Mouse (Mus musculus) induced T-regulatory cell, adult 2 months (primary cell): ENCODE results near the gene Erich4.

Experiments
- DNase-seq: peaks from one replicate; pipeline ENCODE4 v3.0.0-alpha.2; 2012; ENCODE audit warnings: low read depth

Erich4 gene

DNA sequence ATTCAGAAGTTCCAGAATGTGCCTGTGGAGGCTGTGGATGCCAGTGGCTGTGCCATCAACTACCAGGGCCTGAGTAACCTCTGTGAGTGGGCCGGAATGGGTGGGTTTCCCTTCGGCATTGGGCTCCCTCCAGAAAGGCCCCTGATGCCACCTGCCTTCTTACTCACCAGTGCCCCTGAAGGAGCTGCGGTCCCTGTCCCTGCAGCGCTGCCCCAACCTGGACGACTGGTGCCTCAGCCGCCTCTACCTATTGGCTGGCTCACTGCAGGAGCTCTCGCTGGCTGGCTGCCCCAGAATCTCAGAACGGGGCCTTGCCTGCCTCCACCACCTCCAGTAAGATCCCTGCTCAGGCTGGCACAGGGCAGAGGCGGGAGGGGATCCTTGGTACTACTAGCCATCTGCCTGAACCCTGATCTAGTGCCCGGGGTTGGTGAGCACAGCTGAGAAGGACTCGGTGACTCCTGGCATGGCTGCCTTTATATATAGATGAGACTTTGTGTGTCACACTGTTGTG is 8.2 kb upstream of the Erich4 start:
- DNase-seq = no peak

DNA sequence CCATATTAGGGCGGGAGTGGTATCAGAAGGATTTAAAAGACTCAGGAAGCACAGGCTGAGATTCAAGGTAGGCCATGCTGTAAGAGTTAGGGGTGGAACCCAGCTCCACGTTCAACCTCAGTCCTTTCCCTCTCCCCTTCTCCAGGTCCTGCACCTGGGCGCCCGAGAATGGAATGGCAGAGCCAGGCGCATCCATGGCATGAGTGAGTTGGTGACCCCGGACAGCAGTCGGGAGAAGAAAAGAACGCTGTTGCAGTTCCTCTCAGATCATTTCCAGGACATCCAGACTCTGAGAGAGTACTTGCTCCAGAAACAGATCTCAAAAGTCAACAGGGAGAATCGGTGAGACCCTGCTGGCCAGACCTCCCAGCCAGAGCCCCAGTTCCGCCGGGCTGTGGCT is 5.1 kb upstream of the Erich4 start:
- no peak for DNase-seq

DNA sequence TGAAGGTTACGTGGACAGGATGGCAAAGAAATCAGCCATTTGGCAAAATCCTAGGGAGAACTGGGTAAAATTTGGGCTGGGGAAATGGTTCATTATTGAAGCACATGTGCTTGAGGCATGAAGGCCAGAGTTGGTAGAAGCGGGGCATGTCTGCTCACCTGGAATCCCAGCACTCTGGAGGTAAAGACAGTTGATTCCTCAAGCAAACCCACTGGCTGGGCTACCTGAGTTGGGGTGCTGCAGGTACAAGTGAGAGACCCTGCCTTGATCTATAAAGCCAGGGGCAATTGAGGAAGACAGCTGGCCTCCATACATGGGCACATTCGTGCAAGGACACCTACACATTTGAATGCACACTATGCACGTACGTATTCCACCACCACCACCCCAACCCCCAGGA is 4.4 kb upstream of the Erich4 start:
- no peak for DNase-seq

DNA sequence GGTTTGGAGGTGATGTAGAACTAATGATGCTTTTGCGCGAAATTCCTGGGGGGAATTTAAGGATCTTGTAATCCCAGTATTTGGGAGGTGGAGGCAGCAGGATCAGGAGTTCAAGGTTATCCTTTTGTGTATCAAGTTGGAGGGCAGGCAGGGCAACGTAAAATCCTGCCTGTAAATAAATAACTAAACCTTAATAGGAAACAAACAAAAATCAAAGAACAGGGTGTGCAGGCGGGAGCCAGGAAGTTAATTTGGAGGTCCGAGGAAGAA is 4.0 kb upstream of the Erich4 start:
- no peak for DNase-seq

DNA sequence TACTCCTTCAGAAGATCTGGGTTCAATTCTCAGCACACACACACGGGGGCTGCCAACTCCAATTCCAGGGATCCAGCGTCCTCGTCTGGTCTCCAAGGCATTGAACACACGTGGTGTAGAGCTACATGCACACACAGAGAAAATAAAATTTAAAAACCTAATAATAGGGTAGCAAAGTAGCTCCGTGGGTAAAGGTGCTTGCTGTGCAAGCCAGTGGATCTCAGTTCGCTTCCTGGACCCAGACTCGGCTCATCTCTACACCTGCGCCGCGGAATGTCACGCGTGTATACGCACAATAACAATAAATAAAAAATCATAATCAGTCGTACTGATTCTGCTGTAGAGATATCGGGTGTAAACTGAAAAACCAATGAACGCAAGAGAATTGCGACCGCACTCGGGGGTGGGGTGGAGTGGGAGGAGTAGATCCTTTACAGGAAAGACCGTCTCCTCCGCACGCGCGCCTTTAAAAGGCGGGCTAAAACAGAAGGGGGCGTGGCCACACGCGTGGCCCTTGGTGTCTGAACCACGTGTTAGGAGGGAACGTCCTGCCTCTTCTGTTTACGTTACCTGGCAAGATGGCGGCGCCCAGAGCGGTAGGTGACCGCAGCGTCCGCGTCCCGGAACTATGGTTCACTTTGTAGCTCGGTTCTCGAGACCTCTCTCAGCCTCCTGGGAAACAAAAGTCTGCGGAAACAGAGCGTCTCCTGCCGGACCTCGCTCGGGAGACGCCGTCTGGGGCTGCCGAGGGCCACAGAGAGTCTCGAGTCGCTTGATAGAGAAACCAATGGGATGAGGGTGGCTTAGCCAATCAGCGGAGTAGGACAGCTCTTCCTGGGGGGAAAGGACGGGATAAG is 3.4 kb upstream of the Erich4 start, which contains the start of gene Dmac2:
TSS of gene Dmac2 (plus strand) at position 550 of the 857 bp plus-strand sequence.
- peak; percentile 99 for DNase-seq

DNA sequence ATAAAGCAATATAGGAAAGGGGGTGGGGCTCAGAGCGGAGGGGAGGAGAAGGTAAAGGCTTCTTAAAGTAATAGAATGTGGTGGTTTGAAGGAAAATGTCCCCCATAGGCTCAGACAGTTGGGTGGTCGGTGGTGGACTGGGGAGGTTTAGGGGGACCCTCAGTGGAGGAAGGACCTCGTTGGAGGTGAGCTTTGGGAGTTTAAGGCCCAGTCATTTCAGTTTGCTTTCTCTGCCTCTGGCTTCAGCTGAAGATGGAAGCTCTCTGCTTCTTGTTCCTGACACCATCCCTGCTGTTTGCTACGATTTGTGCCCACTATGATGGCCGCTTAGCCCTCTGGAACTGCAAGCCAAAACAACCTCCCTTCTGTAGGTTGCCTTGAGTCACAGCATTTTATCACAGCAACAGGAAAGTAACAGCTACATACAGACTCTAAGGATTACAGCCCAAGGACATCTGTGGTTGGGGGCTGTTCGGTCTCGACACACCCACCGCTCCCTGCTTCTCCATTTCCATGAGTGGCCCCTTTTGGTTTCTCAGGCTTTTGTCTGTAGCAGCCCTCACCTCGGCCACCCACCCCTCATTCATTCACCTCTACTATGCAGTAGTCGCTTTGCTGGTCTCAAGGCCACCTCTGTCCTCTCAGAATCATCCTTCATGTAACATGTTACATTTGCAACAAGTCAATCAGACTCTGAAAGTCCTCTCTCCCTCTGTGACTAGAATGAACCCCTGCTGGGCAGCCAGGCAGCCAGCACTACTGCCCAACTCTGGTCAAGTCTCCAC is 1.9 kb upstream of the Erich4 start:
- no peak for DNase-seq

DNA sequence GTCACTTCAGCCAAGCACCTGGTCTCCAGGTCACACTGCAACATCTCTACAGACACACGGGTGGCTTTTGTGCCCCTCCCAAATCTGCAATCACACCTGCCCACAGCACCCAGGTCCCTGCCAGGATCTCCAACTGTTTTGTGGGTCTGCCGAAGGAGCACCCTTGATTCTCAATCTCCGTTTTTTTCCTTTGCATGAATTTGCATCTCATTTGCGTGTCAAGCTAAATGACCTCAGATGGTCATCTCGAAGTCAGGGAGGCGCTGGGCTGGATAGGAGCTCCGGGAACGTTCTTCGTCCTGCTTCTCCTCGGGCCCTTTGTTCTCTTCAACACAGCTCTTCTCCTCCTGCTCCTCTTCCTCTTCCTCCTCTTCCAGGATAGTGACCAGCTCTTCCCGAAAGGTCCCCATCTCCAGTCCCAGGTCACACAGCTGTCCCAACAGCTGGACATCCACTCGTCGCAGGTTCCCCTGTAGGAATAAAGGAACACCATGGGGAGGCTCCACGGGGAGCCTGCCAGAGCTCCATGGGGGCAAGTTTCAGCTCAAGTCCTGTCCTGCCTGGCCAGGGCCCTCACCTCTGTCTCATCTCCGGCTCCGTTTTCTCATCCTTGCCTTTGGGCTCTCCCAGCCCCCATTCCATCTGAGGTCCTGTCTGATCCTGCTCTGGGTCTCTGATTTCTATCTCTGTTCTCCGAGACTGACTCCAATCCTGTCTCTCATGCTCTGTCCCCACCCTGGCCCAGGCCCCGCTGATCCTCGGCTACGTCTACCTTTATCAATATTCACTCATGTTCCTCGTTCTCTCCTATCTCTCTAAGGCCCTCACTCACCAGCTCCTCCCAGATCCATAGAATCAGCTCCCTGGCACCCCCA is 624 bp downstream of the Erich4 start:
- no peak for DNase-seq

DNA sequence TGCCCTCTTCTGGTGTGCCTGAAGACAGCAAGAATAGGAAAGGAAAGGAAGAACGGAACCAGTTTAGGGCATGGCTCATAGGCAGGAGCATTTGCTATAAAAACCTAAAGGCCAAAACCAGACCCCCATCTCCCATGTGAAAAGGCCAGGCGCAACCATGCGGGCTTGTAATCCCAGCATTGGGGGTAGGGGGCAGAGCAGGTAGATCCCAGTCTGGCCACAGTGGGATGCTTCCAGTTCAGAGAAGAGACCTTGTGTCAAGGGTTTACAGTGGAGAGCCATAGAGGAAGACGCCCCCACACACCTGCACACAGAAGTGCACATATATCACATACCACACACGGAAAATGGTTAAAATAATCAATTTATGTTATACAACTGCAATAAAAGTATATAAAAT is 1.6 kb downstream of the Erich4 start:
- no peak for DNase-seq

DNA sequence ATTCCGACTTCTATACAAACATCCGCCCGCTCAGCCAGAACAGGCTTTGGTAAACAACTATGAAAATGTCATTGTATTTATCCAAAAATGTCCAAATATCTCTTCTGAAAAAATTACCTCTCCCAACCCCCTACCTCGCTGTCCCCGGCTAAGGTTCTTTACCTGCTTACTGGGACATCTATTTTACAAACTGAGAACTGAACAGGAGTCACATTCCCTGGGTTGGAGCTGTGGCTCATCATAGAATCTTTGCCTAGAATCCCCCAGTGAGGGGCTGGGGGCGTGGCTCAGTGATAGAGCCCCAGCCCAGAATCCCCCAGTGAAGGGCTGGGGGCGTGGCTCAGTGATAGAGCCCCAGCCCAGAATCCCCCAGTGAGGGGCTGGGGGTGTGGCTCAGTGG is 4.2 kb downstream of the Erich4 start:
- no peak for DNase-seq

DNA sequence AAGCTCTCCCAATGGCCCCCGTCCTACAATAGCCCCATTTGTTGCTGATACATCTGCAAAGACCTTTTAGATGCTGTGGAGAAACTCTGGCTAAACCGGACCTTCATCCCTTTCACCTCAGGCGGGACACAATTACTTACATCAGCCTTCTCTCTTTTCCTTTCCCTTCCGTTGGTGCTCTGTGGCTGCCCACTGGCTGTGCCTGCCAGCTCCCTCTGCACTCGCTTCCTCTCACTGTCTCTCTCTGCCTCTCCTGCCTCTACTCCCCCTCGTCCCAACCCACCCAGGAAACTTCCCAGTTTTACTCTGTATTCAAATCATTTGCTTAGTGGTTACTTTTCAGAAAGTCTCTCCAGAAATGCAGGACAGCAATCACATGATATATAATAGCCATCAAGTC is 5.6 kb downstream of the Erich4 start:
- no peak for DNase-seq

DNA sequence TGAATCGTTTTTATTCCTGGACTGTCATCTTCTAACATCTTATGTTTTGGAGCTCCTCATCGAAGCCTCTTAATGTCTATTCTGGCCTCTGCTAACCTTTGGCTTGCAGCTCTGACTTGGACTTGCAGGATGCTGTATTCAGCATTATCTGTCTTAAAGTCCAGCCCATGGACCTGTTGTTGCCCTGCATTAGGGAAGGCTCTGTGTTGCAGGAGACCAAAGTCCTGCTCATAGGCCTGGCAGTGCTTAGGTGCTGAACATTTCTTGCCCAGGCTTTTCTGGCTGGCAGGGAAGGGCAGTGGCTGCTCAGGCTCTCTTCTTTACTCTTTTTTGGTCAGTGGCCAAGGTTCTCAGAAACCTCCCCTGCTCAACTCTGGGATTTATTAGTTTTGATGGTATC is 8.5 kb downstream of the Erich4 start:
- no peak for DNase-seq

DNA sequence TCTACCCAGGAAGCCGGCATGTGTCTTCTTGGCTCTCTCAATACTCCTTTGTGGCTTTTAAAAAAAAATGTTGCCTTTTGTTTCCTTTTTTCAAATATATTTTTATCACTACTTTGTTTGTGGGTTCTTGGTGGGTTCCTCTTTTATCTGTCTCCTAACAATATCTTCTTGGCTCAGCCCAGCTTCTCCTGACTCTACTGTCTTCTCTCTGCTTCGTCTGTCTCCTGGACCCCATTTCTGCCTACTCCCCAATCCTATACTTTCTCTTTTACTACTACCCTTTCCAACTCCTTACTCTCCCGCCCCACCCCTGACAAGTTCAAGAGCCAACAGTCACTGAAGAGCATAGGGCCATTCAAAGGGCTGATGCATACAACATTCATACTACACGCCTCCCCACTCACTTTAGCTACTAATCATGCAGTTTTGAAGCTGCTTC is 9.0 kb downstream of the Erich4 start:
- DNase-seq = no peak

DNA sequence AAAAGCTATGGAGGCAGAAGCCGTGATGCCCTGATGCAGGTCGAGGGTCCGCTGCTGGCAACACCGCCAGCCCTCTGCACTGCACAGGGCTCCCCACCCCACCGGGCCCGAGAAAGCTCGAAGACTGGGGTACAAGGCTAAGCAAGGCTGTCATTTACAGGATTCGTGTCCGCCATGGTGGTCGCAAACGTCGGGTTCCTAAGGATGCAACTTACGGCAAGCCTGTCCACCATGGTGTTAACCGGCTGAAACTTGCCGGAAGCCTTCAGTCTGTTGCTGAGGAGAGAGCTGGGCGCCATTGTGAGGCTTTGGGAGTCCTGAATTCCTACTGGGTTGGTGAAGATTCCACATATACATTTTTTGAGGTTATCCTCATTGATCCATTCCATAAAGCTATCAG is 14.3 kb downstream of the Erich4 start:
- DNase-seq = no peak

DNA sequence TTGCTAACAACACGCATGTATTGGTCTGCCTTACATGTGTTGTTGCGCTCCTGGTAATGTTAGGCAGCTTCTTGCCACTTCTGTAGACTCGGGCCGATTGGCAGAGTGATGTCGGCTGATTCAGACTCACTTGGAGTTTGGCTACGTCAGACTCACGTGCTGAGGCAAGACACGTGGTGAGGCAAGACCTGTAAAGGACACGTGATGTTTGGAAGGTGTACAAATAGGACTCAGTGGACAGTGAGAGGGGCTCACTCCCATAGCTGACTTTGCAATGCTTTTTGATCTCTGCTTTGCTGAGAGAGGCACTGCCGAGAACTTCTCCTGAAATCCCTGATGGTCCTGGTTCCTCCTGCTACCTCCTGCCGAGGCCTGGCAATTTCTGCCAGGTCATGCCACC is 15.0 kb downstream of the Erich4 start:
- DNase-seq = no peak

DNA sequence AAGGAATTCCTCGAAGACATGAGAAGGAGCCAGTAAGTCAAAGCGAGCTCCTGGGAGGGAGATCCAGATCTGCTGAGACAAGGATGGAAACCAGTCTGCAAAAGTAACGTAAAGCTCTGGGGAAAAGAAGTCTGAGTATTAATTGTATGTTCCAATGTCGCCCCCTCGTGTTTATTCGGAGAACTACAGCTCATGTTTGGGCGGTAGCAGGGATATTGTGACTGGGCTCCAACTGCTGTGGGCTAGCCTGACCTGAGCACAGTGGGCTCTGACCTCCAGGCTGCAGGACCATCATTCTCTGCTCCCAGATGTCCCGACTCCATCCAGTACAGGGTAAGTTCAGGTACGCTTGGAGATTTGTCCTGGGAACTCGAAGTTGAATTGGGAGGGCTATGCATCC is 16.0 kb downstream of the Erich4 start:
- DNase-seq = peak; percentile 88

DNA sequence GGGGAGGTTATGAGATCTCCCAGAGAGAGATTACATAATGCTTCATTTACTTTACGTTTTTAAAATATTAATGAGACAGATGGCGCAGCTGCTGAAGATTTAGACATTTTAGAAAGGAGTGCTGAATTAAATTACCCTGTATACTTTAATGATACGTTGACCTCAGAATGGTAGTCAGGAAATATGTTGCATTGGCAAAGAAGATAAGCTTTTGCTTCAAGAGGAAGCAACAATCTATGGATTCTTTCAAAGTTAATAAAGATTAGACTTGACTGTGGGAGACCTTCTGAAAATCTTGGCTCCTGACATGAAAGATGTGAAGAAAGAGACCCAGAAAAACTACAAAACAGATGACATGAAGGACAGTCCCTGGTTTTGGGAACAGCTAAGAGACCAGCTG is 21.8 kb downstream of the Erich4 start:
- DNase-seq = no peak

DNA sequence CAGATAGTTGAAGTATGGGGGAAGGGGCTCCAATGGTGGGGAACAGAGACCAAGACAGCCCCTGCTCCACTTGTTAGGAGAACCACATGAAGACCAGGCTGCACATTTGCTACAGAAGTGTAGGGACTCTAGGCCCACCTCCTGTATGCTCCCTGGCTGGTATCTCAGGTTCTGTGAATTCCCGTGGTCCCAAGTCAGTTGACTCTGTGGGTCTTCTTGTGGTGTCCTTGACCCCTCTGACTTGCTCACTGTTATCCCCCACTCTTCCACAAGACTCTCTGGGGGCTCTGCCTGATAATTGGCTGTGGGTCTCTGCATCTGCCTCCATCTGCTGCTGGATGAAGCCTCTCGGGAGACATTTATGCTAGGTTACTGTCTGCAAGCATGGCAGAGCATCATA is 24.5 kb downstream of the Erich4 start:
- no peak for DNase-seq

DNA sequence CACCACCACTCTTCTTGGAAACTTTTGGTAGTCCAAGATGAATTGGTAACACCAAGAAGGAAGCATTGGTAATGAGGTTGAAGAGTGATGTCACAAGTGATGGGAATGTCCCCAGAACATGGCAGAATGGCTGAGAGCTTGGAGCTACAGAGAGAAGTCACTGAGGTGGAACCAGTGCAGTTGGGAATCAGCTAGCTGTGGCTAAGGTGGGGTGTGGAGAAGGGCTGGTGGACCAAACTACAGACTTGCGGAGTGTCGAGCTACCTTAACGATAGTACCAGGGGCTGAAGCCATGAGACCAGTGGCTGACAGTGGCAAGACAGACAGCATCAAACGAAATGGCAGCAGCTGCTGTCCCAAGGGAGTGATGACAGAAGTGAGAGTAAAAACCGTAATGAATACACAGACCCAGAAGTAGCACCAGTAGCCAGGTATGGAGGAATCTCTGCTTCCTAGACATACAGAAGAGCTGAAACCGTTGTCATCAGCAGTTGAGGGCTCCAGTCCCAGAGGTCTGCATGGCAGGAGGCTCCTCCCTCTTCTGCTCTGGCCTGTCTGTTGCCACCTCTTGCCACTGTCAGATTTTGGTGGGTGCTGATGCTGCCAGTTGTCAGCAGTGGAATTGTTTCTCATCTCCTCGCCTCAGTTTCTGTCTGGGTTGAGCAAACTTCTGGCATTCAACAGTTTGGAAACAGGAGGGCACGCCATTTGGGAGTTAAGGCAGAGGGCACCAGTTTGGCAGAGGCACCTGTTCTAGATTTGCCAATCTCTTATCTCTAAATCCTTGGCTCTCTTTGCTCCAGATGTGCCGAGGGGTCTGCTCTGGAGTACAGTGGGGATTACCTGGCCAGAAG is 30.1 kb downstream of the Erich4 start:
- no peak for DNase-seq

DNA sequence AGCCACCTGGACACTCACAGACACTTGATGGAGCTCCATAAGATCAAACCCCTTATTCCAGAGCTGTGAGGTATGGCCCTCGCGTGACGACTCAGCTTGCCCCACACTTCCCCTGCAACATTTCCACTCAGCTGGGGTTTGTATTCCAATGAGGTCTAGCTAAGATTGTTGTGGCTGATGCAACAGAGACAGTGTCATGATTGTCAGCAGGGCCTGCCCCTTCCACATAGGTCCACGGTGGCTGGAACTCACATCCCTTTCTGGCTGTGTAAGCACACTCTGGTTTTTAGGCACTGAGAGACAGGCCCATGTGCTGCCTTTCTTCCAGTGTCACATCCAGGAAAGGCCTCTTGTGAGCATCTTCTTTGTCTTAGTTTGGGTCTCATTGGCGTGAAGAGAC is 31.0 kb downstream of the Erich4 start:
- no peak for DNase-seq

DNA sequence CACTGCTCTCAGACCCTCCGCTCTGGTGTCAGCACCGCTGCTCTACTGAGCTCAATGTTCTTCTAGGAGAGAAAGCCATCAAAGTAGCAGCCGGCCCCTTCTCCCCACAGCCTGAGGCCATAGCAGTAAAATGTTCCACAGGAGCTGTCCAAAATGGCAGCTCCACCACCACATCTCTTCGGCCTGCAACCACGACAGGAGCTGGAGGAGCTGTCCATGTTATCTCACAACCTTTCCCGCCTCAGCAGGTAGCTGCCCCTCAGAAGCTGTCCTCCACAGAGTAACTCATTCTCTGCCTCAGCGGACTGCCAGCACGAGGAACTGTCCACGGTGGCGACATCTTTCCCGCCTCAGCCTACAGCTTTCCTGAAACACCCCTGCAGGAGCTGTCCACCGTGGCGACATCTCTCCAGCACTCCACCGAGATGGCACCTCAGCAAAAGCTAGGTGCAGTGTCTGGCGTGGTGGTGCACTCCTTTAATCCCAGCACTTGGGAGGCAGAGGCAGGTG is 33.3 kb downstream of the Erich4 start:
- no peak for DNase-seq

DNA sequence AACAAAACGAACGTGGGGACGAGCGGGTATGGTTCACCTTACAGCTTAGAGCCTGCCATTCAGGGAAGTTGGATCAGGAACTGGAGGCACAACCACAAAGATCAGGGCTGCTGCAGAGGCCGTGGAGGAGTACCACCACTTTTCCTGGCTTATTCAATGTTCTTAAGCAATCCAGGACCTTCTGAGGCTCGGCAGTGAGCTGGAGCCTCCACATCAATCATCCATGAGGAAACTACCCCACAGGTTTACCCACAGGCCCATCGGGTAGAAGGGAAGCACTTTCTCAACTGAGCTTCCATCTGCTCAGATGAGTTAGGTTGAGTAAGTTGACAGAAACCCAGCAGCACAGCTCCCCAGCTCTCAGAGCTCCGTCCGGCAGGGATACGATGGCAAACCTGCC is 36.3 kb downstream of the Erich4 start:
- DNase-seq = no peak
